Mouse (Mus musculus) Muller cell, postnatal 12 days (primary cell): ENCODE measurements at regions not wholly inside any gene's neighbourhood (a gene's known extent, or its start where the extent isn't known, plus 50 kb on each side); places are given as distances from the start of the nearest gene placed in this dataset.
A peak's percentile ranks its signal among the peaks of the same experiment; 100 is the strongest.

Source experiments
- DNase-seq: peaks from one replicate; pipeline ENCODE4 v3.0.0-alpha.2; 2015; ENCODE audit errors: inconsistent ontology term

DNA sequence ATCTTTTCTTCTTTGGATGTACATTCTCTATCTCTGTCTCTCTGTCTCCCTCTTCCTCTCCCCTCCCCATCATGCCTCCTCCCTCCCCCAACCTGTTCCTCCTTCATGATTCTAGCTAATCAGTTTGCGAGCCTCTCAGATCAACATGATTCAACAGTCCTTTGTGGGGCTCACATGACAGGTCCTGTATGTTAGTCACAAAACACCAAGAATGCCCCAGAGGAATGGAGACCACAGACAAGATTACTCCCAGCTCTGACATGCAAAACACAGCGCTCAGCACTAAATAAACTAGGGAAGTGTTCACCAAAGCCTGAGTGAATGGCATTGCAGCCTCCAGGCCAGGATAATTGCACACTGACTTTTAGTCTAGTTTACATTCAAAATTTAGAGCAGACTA lies 150.6 kb upstream of the Foxq1 start:
- no peak for DNase-seq

GRCm38 (mm10) chr13:31408439-31409122 lies 147.4 kb upstream of the Foxq1 start:
- DNase-seq, result peak; percentile 84

GRCm38 (mm10) chr13:31409123-31409513 lies 146.8 kb upstream of the Foxq1 start:
- no peak for DNase-seq

DNA sequence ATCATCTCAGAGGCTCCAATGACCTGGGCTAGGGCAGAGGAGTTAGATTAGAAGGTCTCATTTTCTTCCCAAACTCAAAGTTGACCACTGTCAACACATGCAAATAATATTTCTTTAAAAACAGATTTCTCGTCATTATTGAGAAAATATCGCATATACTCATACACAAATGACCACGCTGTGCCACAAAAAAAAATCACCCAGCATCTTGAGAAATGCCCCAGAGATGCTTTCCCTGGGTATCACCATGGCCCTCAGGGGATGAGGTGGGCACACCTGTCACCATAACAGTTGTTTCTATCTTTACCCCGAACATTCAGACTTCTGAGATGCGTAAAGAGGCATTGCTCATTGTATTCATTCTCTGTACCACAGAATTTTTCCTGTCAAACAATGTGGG lies 134.4 kb upstream of the Foxq1 start:
- no peak for DNase-seq

DNA sequence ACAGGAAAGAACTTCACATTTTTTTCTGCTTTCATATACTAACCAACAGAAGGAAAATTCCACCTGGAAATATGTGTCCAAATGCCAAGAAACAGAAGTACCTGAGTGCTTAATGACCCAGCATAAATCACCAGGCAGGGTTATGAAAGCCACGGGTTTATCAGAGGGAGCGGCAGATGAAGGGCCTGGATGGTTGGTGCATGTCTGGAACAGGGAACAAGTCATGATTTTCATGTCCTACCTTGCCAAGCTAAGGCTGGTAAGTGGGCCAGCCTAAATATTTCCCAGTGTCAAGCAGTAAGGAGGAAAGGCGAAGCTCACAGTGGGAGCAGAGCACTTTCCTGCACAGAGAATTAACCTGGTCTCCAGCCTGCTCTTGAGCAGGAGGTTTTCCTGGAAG lies 132.3 kb upstream of the Foxq1 start:
- DNase-seq, result no peak

DNA sequence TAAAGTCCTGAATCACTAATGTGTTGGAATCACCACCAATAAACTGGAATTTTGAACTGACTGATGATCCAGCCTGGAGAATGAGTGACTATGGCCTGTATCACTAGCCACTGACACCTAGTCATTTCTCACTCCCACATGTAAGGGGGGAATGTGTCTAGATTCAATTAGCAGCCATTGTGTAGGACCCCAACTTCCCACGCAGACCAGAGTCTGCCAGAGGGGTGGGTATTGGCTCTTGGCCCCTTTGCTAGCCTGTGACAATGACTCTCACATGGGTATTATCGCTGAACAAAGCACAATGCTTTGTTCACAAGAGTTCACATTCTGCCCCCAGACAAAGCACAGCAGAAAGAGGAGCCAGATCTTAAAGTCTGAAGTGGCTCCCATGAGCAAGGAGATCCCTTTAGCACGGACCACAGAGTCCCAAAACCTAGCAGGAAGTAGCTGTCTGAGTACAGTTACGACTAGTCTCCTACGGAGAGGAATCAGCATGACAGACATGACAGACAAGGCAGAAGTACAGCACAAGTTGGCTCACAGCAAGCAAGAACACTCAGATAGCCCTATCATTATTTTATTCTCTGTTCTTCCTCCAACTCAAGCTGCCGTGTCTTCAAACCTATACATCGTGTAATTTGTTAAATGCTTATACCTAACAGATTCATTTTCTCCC lies 130.0 kb upstream of the Foxq1 start:
- peak; percentile 44 for DNase-seq

DNA sequence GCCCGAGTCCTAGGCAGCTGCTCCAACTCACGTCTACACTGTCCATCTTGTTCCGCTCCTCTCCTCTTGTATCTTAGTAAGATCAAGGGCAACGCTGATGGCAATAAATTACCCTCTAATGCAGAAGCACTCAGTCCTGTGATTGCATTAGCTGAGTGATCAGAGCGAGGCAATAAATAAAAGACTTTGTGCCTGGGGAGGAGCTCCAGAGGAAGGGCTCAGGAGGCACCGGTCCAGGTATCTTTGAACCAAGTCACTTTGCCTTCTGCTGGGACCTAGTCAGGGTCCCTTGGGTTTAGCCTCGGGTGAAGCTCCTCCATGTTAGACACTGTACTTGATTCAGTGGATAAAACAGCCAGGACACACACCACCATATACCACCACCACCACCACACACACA lies 119.5 kb upstream of the Foxq1 start:
- no peak for DNase-seq

DNA sequence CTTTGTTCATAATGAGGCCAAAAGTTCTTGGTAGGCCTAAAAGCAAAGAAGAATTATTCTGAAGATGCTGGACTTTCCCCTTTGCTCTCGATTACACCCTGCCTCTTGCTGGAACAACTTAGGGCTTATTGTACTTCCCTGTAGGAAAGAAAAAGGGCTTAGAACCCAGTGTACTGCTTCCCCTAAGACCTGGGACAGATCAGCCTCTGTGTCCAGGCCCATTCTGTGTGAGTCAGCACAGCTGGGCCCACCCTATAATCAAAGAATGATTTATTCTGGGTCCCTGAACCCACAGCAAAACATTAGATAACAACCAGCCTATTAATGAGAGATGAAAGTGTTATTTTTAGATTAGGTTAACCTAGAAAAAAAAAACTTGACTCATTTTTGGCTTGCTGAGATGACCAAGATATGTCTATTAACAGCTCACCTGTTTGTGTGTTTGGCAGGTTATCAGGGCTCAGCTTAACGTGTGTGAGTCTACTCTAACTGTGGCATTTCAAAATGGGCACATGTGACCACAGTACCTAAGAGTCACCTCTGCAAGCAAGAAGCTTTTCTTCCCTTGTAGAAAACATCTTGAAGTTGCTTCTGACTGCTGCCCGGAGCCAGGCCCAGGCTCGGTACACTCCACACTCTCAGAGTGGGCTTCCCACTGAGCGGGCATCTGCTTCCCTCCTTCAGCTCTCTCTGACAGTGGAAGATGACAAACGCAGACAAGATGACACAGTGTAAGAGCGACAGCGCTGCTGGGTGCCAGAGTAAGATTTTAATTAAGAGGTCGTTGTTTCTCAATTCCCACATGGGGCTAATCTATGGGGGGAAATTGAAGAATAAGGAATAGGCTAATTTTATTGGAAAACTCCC lies 115.9 kb upstream of the Foxq1 start:
- no peak for DNase-seq

DNA sequence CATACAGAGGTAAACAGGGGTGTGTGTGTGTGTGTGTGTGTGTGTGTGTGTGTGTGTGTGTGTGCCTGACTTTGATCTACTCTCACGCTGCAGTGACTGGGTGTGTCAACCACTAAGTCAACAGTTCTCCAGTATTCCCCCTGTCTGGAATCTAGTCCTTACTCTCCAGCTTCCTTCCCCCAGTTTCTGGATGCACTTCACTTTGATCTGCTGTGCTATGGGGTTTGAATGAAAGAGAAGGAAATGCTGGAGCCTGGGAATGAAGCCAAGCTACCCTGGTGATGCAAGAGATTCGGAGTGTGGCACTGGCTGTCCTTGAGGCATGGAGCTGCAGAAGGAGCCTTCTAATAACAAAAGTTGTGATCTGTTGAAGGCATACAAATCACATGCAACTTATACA lies 97.1 kb upstream of the Foxq1 start:
- peak; percentile 45 for DNase-seq

DNA sequence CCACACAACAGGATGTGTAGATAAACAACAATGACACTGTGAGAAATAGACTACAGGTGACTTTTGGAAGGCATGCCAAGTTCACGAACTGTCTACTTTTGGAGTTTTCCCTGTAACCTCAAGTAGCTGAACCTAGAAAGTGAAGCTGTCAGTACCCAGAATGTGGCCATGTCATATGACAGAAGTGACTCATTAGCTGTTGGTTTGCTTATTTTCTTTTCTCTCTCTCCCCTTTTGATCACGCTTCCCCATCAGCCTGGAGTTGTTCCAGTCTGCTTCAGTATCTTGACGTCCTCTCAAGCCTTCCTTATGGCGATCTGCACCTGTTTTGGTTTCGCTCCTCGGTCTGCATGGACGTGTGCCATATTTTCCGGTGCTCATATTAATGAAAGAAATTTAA lies 90.8 kb upstream of the Foxq1 start:
- DNase-seq, result no peak

DNA sequence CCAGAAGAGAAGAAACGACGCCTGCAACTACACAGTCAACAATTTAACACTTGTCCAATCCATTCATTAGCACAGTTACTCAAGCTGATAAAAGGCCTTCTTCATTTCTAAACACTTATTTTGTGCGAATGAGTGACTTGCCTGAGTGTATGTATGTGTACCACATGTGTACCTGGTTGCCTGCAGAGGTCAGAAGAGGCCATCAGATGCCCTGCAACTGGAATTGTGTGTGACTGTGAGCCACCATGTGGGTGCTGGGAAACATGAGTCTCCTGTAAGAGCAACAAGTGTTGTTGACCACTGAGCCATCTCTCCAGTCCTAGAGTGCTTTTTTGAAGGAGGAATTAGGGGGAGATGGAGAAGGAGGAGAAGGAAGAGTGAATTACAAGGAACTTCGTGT lies 90.2 kb upstream of the Foxq1 start:
- no peak for DNase-seq

GRCm38 (mm10) chr13:31468131-31468530 lies 87.8 kb upstream of the Foxq1 start:
- peak; percentile 21 for DNase-seq

- no peak for DNase-seq
Observed at GRCm38 (mm10) chr13:31468983-31469382, 87.0 kb upstream of the Foxq1 start.

DNA sequence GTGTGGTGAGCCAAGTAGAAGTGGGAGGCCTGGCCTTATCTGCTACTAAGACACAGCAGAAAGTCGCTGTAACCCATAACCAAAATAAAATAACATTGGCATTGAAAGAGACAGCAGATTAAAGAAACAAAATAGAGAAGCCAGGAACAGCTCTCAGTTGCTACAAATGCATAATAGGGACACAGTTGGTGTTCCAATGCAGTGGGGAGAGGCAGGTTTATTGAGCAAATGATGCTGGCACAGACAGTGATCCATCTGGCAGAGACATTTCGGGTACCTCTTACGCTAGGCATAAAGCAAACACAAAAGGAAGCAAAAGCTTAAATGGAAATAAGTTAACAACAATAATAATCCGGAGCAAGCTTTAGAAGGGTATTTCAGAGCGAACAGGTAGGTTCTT lies 83.6 kb upstream of the Foxq1 start:
- DNase-seq, result no peak

GRCm38 (mm10) chr13:31472804-31473203 lies 83.1 kb upstream of the Foxq1 start:
- DNase-seq, result no peak

GRCm38 (mm10) chr13:31473275-31473674 lies 82.7 kb upstream of the Foxq1 start:
- DNase-seq, result no peak

DNA sequence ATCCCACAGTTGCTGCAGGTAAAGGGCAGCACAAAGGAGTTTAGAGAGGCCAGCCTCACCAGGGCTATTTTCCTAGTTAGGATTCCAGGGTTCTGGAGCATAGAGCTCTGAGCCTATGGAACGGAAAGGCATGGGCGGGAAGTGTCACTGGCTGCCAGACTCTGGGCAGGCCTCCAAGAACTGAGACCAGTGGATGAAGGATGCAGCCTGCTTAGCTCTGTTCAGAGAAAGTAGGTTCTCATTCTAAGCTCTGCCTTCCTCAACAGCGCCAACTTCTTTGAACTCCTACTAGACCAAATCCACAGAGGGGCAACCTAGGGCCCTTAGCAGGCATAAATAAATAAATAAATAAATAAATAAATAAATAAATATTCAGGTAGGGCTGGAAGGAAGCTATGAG lies 80.1 kb upstream of the Foxq1 start:
- DNase-seq, result peak; percentile 12

DNA sequence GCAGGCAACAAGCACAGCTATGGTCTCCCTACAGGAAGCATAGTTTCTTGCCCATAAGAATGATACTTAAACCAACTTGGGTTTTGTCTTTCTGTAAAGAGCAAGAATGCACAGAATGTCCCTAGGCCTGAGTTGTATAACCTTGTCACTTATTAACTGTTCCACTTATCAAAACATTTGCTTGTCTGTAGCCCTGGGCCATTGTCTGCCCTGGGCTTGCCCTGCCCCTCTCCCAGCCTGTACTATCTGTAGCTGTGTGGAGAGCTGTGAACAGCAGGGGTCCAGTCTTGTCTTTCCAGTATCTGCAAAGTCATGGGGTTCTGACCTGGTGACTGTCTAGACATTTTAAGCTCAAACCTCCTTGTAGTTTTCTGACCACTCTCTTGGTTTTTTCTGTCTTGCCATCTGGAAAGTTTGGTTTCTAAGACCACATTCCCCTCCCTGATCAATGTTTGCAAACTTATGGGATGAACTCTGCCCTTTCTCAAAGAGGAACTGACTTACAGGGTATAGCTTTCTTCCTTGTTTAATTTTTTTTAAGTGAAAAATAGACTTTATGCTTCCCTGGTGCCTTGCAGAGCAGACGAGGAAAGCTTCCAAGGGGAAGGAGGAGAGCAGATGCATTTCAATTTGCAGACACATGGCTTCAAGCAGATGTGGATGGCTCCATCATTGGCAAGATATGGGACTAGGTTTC lies 78.6 kb upstream of the Foxq1 start:
- DNase-seq, result peak; percentile 16

DNA sequence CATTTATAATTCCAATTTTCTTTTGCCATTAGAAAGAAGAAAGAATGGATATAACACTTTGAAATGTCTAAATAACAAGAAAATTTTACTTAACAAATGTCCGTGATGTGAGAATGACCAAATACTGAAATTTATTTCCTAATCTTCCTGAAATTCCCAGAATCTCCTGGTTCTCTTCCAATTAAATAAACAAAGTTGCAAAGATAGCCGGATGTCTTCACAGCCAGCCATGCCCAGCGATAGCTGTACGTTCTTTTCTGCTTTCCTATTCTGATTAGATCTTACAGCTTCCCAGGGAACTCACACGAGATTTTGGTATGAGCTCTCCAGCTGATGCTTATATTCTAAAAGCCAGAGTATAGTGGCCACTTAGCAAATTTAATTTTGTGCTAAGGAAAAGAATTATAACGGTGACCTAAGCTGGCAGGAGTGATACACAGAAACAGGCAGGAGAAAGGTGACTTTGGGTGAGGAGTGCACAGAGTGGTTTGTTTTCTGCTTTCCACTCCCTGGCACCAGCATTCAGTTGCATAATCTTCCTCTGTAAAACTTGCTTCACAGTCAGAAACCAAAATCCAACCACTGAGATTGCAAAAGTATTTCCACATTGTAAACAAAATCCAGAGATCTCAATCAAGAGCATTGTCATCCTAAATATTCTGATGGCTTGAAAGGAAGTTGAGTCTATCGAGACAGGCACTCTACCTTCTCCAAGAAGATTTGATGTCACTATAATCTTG lies 74.7 kb upstream of the Foxq1 start:
- no peak for DNase-seq

GRCm38 (mm10) chr13:31486373-31486772 lies 69.6 kb upstream of the Foxq1 start:
- no peak for DNase-seq

- DNase-seq, result no peak
Observed at GRCm38 (mm10) chr13:31488186-31488585, 67.7 kb upstream of the Foxq1 start.
